Mouse (Mus musculus) forebrain, embryonic 14.5 days (tissue): Measurements from ENCODE around the gene Ube2f. TPM values are rescaled to one million over a fixed set of nuclear protein-coding genes. Genes with fewer than 3 reads are reported as not detected.

ENCODE experiments used
- ATAC-seq: fragments of 200-750 bp; cut with Nextera tagmentation; 2 replicates; pipeline ENCODE4 v1.8.0; 2017; ENCODE audit warnings: mild to moderate bottlenecking, moderate library complexity
- DNase-seq: peaks from one replicate; pipeline ENCODE4 v3.0.0-alpha.2; 2015; ENCODE audit warnings: low spot score
- H3K27ac ChIP-seq: fragments of 300-500 bp; sonication (generic); 2 replicates; pipeline ENCODE4 v1.5.1; 2014; ENCODE audit warnings: low read depth, mild to moderate bottlenecking, control low read depth, low read length, moderate library complexity
- H3K27me3 ChIP-seq: fragments of 300-500 bp; sonication (generic); replicated peaks from 2 replicates; pipeline ENCODE4 v1.6.1; 2014; ENCODE audit warnings: low read length, control low read depth, mixed read lengths; ENCODE audit not compliant: control insufficient read depth, insufficient read depth
- H3K36me3 ChIP-seq: fragments of 300-500 bp; sonication (generic); 2 replicates; pipeline ENCODE4 v1.6.1; 2014; ENCODE audit warnings: low read length, control low read depth; ENCODE audit not compliant: control insufficient read depth, insufficient read depth
- H3K4me1 ChIP-seq: fragments of 300-500 bp; sonication (generic); 2 replicates; pipeline ENCODE4 v1.6.1; 2014; ENCODE audit warnings: antibody characterized with exemption, low read length, control low read depth; ENCODE audit not compliant: control insufficient read depth, insufficient read depth
- H3K4me2 ChIP-seq: fragments of 300-500 bp; sonication (generic); 2 replicates; pipeline ENCODE4 v1.6.1; 2014; ENCODE audit warnings: mild to moderate bottlenecking, control low read depth, low read length
- H3K4me3 ChIP-seq: fragments of 300-500 bp; sonication (generic); 2 replicates; pipeline ENCODE4 v1.5.1; 2014; ENCODE audit warnings: low read depth, low read length, control low read depth
- H3K9ac ChIP-seq: fragments of 300-500 bp; sonication (generic); 2 replicates; pipeline ENCODE4 v1.6.1; 2014; ENCODE audit warnings: mild to moderate bottlenecking, low read length, control low read depth, moderate library complexity
- H3K9me3 ChIP-seq: fragments of 300-500 bp; sonication (generic); replicated peaks from 2 replicates; pipeline ENCODE4 v1.6.1; 2016; ENCODE audit warnings: low read length, control low read depth, mixed read lengths; ENCODE audit not compliant: control insufficient read depth
- WGBS: fragments of 180-500 bp; shearing (Covaris S2); extraction: QIAGEN DNeasy Blood & Tissue Kit; methylation state at CpG from one replicate; pipeline ENCODE4 v1.1.7; 2014; 5-methylcytosine and 5-hydroxymethylcytosine counted together
- polyA plus RNA-seq: library from polyadenylated mRNA; unstranded; fragments of >200 nt; fragmentation: Nextera tagmentation; extraction: Ambion mirVana; gene quantifications from 2 replicates; pipeline ENCODE4 v1.2.1, GENCODE M21; 2014

Ube2f gene
- polyA plus RNA-seq, 1 experiment from 2014 or later, result 78.8 TPM

- peak; percentile 100 for ATAC-seq
- H3K4me1 ChIP-seq, result no peaks in the 10 kb centered on the region; the same call in 1 of the 2 replicates
- no peaks in the 10 kb centered on the region for H3K27me3 ChIP-seq
- peak within 1 kb of the TSS; percentile 76 for H3K4me2 ChIP-seq
- H3K27ac ChIP-seq, result no peak within 1 kb of the TSS; the same call in 1 of the 2 replicates
- H3K9ac ChIP-seq, result peak within 1 kb of the TSS; percentile 84
- peak; percentile 96 for DNase-seq
- H3K9me3 ChIP-seq, result no peaks in the 10 kb centered on the region
- under 1% methylated on average over 53 of the region's 65 CpGs for WGBS
- H3K4me3 ChIP-seq, result peak within 1 kb of the TSS; percentile 83
- H3K36me3 ChIP-seq, result no peaks in the 10 kb centered on the region; the same call in 1 of the 2 replicates
Observed at GRCm38 (mm10) chr1:91297799-91298744, 48.0 kb downstream of the Ube2f start, which contains the start of gene Scly. TSS of gene Scly (plus strand) at chr1:91298338.

- H3K27me3 ChIP-seq, result no peaks in the 10 kb centered on the region
Observed at GRCm38 (mm10) chr1:91299026-91299706, 49.1 kb downstream of the Ube2f start.

GRCm38 (mm10) chr1:91299707-91300426 is 49.8 kb downstream of the Ube2f start:
- Histone ChIP-seq H3K4me1 (no peaks in the 10 kb centered on the region; the same call in 1 of the 2 replicates), H3K27me3 (no peaks in the 10 kb centered on the region), H3K4me2 (no peak overlapping the region), H3K27ac (no peak overlapping the region), H3K36me3 (no peaks in the 10 kb centered on the region), H3K4me3 (no peak overlapping the region), H3K9me3 (no peaks in the 10 kb centered on the region), H3K9ac (no peak overlapping the region)
- whole genome bisulfite sequencing, result 91% methylated on average over 5 of the region's 5 CpGs
- DNase-seq, result no peak
- no peak for ATAC-seq

More at GRCm38 (mm10) chr1:91299026-91299706, 49.1 kb downstream of the Ube2f start:
- Histone ChIP-seq H3K4me2 (peak overlapping the region; percentile 76), H3K36me3 (no peaks in the 10 kb centered on the region), H3K4me1 (no peaks in the 10 kb centered on the region; the same call in 1 of the 2 replicates), H3K9me3 (no peaks in the 10 kb centered on the region), H3K9ac (peak overlapping the region; percentile 84), H3K4me3 (peak overlapping the region; percentile 83), H3K27ac (no peak overlapping the region)
- WGBS, result 88% methylated on average over 13 of the region's 13 CpGs
- DNase-seq (no peak), ATAC-seq (no peak)

- no peak for ATAC-seq
- WGBS, result 95% methylated on average over 3 of the region's 3 CpGs
- no peak overlapping the region for H3K4me2 ChIP-seq
Observed at GRCm38 (mm10) chr1:91301206-91301920, 51.3 kb downstream of the Ube2f start.

GRCm38 (mm10) chr1:91302021-91302420 is 51.9 kb downstream of the Ube2f start:
- H3K4me3 ChIP-seq, result no peak overlapping the region
- no peak overlapping the region for H3K9ac ChIP-seq
- H3K27ac ChIP-seq, result no peak overlapping the region
- no peaks in the 10 kb centered on the region for H3K27me3 ChIP-seq
- 95% methylated on average over 3 of the region's 3 CpGs for WGBS
- H3K4me1 ChIP-seq, result no peaks in the 10 kb centered on the region; the same call in 1 of the 2 replicates
- no peak for ATAC-seq
- H3K4me2 ChIP-seq, result no peak overlapping the region
- no peak for DNase-seq
- peaks cover 8% of the 10 kb centered on the region; the same call in 1 of the 2 replicates for H3K36me3 ChIP-seq
- H3K9me3 ChIP-seq, result no peaks in the 10 kb centered on the region

More at GRCm38 (mm10) chr1:91301206-91301920, 51.3 kb downstream of the Ube2f start:
- H3K27me3 ChIP-seq, result no peaks in the 10 kb centered on the region
- H3K4me3 ChIP-seq, result no peak overlapping the region
- no peak overlapping the region for H3K27ac ChIP-seq
- no peaks in the 10 kb centered on the region for H3K9me3 ChIP-seq
- peaks cover 7% of the 10 kb centered on the region; the same call in 1 of the 2 replicates for H3K36me3 ChIP-seq
- no peak overlapping the region for H3K9ac ChIP-seq
- DNase-seq, result no peak
- H3K4me1 ChIP-seq, result no peaks in the 10 kb centered on the region; the same call in 1 of the 2 replicates

GRCm38 (mm10) chr1:91304621-91305020 is 54.5 kb downstream of the Ube2f start:
- no peak for ATAC-seq
- Histone ChIP-seq H3K9ac (no peak overlapping the region), H3K9me3 (no peaks in the 10 kb centered on the region), H3K4me1 (no peaks in the 10 kb centered on the region), H3K4me2 (no peak overlapping the region), H3K36me3 (peaks cover 24% of the 10 kb centered on the region), H3K27me3 (no peaks in the 10 kb centered on the region), H3K4me3 (no peak overlapping the region), H3K27ac (no peak overlapping the region)
- DNase-seq, result no peak
- 92% methylated on average over 4 of the region's 4 CpGs for WGBS

- Histone ChIP-seq H3K36me3 (peaks cover 35% of the 10 kb centered on the region), H3K27ac (no peak overlapping the region), H3K27me3 (no peaks in the 10 kb centered on the region), H3K4me3 (no peak overlapping the region), H3K9ac (no peak overlapping the region), H3K4me2 (no peak overlapping the region), H3K9me3 (no peaks in the 10 kb centered on the region), H3K4me1 (no peaks in the 10 kb centered on the region)
- 91% methylated on average over 13 of the region's 13 CpGs for WGBS
- ATAC-seq (no peak), DNase-seq (no peak)
Observed at GRCm38 (mm10) chr1:91309366-91310085, 59.4 kb downstream of the Ube2f start.
